Mouse (Mus musculus) C2C12 (cell line): ENCODE data around the gene 1700123L14Rik.

Experiments used
- CTCF ChIP-seq: IDR thresholded peaks from one replicate; pipeline ENCODE4 v1.5.1; 2011; ENCODE audit not compliant: control insufficient read depth, insufficient read depth, insufficient read length
- USF1 ChIP-seq: IDR thresholded peaks from one replicate; pipeline ENCODE4 v1.6.1; 2011; ENCODE audit warnings: low read depth, mild to moderate bottlenecking, control low read depth, moderate library complexity

GRCm38 (mm10) chr6:96186517-96186916 is 20.5 kb upstream of the 1700123L14Rik start:
- TF ChIP-seq CTCF (no peak), USF1 (no peak)
